Mouse (Mus musculus) testis, adult 2 months (tissue): ENCODE results near the gene Prepl. TPM values are rescaled to one million over a fixed set of nuclear protein-coding genes. Genes with fewer than 3 reads are reported as not detected.

ENCODE experiments used
- H3K27ac ChIP-seq: fragments of 200-500 bp; 2 replicates; pipeline ENCODE4 v1.5.1; 2012; ENCODE audit warnings: low read depth, low read length; ENCODE audit not compliant: control insufficient read depth, insufficient read depth
- H3K27me3 ChIP-seq: fragments of 200-500 bp; 2 replicates; pipeline ENCODE4 v1.6.1; 2012; ENCODE audit warnings: mild to moderate bottlenecking, low read length, moderate library complexity; ENCODE audit not compliant: control insufficient read depth, insufficient read depth
- H3K36me3 ChIP-seq: fragments of 200-500 bp; 2 replicates; pipeline ENCODE4 v1.6.1; 2012; ENCODE audit warnings: mild to moderate bottlenecking, low read length; ENCODE audit not compliant: control insufficient read depth, insufficient read depth
- H3K4me1 ChIP-seq: fragments of 200-500 bp; 2 replicates; pipeline ENCODE4 v1.6.1; 2012; ENCODE audit warnings: low read length; ENCODE audit not compliant: control insufficient read depth, insufficient read depth
- H3K4me3 ChIP-seq: fragments of 200-500 bp; 2 replicates; pipeline ENCODE4 v1.5.1; 2012; ENCODE audit warnings: low read depth, mild to moderate bottlenecking, low read length, moderate library complexity, mixed read lengths; ENCODE audit not compliant: control insufficient read depth
- CTCF ChIP-seq: fragments of 200-500 bp; IDR thresholded peaks from 2 replicates; pipeline ENCODE4 v1.5.1; 2012; ENCODE audit warnings: low read depth, mild to moderate bottlenecking, inconsistent platforms, low read length, moderate library complexity; ENCODE audit not compliant: control insufficient read depth, insufficient read depth, insufficient replicate concordance
- POLR2A ChIP-seq: fragments of 200-500 bp; IDR thresholded peaks from 2 replicates; pipeline ENCODE4 v1.6.1; 2012; ENCODE audit warnings: low read depth, mild to moderate bottlenecking, inconsistent platforms, low read length, moderate library complexity; ENCODE audit not compliant: control insufficient read depth
- polyA plus RNA-seq: library from polyadenylated mRNA; depleted of rRNA; stranded (reverse); fragments of >200 nt; gene quantifications from 2 replicates; pipeline ENCODE4 v1.2.3, GENCODE M21; 2012

Gene Prepl
- polyA plus RNA-seq, 1 experiment: 15.2 TPM

GRCm38 (mm10) chr17:85034068-85034467, 56.0 kb downstream of the Prepl start:
- no peaks in the 10 kb centered on the region for H3K36me3 ChIP-seq
- no peaks in the 10 kb centered on the region for H3K27me3 ChIP-seq
- H3K4me3 ChIP-seq: no peak overlapping the region
- TF ChIP-seq CTCF (no peak), POLR2A (no peak)
- H3K4me1 ChIP-seq: no peaks in the 10 kb centered on the region
- no peak overlapping the region for H3K27ac ChIP-seq

DNA sequence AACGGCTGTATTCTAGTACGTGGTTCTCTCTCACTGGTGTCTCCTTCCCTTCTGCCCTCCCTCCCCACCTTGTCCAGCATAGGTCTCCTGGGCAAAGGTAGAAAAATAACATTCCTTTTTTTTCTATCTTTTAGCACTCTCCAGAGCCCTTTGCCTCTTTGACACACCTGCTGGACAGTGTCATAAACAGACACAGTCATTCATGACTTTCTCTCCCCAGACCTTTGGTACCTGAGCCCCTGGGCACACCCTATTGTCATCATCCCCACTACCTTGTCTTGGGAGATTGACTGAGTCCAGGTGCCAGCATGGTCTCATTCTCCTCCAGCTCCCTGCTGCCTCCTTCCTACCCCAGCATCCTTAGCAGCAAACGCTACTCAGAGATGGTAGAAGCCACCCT, 57.0 kb downstream of the Prepl start:
- Histone ChIP-seq H3K27ac (no peak overlapping the region), H3K4me1 (peaks cover 6% of the 10 kb centered on the region), H3K36me3 (no peaks in the 10 kb centered on the region), H3K4me3 (no peak overlapping the region), H3K27me3 (no peaks in the 10 kb centered on the region)
- TF ChIP-seq POLR2A: no peak
- TF ChIP-seq CTCF: no peak

DNA sequence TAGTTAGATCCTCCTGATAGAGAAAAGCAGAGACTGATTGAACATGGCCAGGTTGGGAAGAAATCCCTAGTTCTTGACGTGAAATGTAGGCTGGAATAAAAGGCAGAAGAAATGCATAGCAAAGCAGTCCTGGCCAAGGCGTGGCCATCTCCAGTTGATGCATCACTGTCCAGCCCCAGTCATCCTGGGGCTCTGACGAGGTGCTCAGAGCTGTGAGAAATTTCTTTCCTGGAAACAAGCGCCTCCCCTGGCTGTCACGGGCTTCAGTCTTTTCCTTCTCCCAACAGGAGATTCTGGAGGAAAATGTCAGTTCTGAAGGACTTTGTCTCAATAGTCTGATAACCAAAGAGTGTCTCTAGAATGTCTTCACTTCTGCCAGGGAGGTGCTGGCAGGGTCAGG, 59.4 kb downstream of the Prepl start:
- Histone ChIP-seq H3K4me3 (no peak overlapping the region), H3K27ac (no peak overlapping the region), H3K36me3 (no peaks in the 10 kb centered on the region), H3K27me3 (no peaks in the 10 kb centered on the region), H3K4me1 (peaks cover 6% of the 10 kb centered on the region)
- TF ChIP-seq POLR2A (no peak), CTCF (no peak)

DNA sequence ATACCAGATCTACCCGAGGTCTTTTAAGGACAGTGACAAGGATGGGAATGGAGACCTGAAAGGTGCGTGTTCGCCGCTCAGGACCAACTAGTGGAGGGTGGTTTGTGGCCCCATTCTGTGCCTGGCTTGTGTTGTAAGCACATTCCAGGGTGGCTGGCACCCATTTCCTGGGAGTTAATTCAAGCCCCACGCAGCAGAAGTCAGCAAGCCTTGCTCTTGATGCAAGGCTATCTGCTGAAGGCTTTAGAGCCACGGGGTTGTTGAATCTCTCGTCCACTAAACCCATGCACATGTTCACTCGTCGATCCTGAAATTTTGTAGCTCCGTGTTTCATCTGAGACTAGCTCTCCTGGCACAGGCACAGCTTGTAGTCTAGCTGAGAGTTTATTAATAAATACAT, 61.2 kb downstream of the Prepl start:
- Histone ChIP-seq H3K27ac (no peak overlapping the region), H3K4me3 (no peak overlapping the region), H3K4me1 (peaks cover 6% of the 10 kb centered on the region), H3K27me3 (no peaks in the 10 kb centered on the region), H3K36me3 (no peaks in the 10 kb centered on the region)
- TF ChIP-seq POLR2A: no peak
- TF ChIP-seq CTCF: no peak

DNA sequence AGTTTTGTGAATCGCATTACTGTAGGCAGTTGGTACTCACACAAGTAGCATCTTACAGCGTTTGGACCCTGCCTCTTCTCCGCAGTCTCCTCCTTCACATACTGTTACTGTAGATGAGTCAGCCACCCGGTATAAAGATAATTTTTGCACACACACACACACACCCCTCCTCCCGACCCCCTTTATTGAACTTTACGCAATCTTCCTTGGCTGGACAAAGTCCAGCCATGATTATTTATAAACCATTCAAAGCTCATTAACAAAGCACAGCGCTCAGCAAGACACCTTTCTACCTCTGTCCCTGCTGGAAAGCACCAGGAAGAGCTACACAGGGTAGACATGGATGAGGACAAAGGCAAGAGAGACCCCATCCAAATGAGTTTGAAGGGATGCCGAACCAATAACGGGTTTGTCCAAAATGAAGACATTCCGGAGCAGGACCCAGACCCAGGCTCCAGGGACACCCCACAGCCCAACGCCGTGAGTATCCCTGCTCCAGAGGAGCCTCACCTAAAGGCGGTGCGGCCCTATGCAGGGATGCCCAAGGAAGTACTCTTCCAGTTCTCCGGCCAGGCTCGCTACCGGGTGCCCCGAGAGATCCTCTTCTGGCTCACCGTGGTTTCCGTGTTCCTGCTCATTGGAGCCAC, 61.8 kb downstream of the Prepl start, which contains the start of gene Slc3a1:
Gene Slc3a1, plus strand, starts transcription at position 284 of the 647 bp plus-strand sequence.
- no peaks in the 10 kb centered on the region for H3K36me3 ChIP-seq
- no peak within 1 kb of the TSS for H3K27ac ChIP-seq
- no peak within 1 kb of the TSS for H3K4me3 ChIP-seq
- peaks cover 6% of the 10 kb centered on the region for H3K4me1 ChIP-seq
- H3K27me3 ChIP-seq: no peaks in the 10 kb centered on the region
- no peak for TF ChIP-seq POLR2A
- no peak for TF ChIP-seq CTCF

DNA sequence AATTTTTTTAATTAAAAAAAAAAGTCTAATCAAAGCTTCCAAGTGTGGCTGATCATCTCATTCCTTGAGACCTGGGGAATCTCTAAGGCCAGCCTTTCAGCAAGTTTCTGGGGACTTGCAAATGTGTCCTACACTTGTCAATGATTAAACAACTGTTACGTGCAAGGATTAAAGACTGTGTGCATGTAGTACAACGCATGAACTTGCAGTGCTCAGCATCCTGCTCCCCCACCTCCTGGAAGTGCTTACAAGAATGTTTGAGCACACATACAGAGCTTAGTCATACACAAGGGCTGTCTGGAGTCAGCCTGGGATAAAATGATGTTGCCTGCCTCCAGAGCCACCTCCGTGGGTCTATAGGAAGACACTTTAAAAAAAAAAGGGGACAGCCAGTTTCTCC, 62.8 kb downstream of the Prepl start:
- no peak for TF ChIP-seq POLR2A
- TF ChIP-seq CTCF: no peak
- H3K27me3 ChIP-seq: no peaks in the 10 kb centered on the region
- H3K4me3 ChIP-seq: no peak overlapping the region
- H3K27ac ChIP-seq: no peak overlapping the region
- H3K4me1 ChIP-seq: peaks cover 6% of the 10 kb centered on the region
- H3K36me3 ChIP-seq: no peaks in the 10 kb centered on the region

- H3K4me3 ChIP-seq: no peak overlapping the region
- H3K27ac ChIP-seq: no peak overlapping the region
- no peaks in the 10 kb centered on the region for H3K27me3 ChIP-seq
- H3K4me1 ChIP-seq: peaks cover 6% of the 10 kb centered on the region
- no peaks in the 10 kb centered on the region for H3K36me3 ChIP-seq
- TF ChIP-seq POLR2A (no peak), CTCF (no peak)
These were observed 63.6 kb downstream of the Prepl start for GRCm38 (mm10) chr17:85026436-85026835.

DNA sequence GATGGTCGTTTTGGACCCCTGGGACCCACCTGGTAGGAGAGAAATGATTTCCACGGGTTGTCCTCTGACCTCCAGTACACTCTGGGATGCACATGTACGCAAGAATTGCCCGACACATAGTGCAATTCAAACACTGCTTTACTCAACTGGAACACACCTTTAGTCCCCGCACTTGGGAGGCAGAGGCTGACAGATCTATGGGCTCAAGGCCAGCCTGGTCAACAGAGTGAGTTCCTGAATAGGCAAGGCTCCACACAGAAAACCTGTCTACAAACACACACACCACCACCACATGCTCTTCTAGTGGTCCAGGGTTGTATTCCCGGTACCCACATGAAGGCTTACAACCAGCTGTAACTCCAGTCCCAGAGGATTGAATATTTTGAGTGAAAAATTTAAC, 64.9 kb downstream of the Prepl start:
- no peaks in the 10 kb centered on the region for H3K27me3 ChIP-seq
- H3K27ac ChIP-seq: no peak overlapping the region
- no peak overlapping the region for H3K4me3 ChIP-seq
- H3K4me1 ChIP-seq: peaks cover 6% of the 10 kb centered on the region
- H3K36me3 ChIP-seq: no peaks in the 10 kb centered on the region
- no peak for TF ChIP-seq CTCF
- TF ChIP-seq POLR2A: no peak

DNA sequence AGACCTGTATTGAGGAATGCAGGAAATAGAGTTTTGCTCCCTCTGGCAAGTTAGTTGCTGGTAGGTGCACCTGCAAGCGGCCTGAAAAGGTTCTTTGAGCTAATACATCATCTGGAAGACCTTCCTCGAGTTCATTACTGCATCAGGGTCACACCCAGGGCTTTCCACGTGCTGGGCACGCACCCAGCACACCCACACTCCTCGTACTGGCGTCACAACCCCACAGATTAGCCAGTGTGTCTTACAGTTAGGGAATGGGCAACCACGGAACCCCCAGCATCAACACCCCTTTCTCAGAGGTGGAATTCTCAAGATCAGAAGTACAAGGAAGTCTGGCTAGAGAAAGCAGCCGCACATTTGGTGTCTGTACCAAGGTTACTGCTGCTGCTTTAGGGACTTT, 65.8 kb downstream of the Prepl start:
- Histone ChIP-seq H3K27ac (no peak overlapping the region), H3K36me3 (no peaks in the 10 kb centered on the region), H3K4me3 (no peak overlapping the region), H3K4me1 (peaks cover 6% of the 10 kb centered on the region), H3K27me3 (no peaks in the 10 kb centered on the region)
- no peak for TF ChIP-seq CTCF
- no peak for TF ChIP-seq POLR2A
